Comparison of ENCODE assay signal across 15 mouse cellular contexts in the genomic region with DNA sequence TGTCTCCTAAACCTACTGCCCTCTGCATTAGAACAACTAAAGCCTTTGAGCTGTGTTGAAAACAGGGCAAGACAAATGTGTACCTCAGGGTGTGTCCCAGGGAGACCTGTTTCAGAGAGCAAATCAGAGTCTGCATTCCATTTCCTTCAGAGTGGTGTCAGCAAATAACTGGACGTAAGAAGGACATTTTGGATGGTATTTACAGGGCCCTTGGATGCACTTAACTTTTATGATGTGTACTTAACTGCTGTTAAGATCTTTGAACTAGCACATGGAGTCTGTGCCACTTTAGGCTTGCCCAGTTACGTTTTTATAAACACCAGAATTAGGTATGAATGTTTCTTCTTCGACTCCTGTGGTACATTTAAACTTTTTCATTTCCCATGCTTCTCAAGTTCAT.
"Had no signal": no experiment of that assay in that cellular context is flagged by ENCODE, and none has a peak within 500 bp of the region (broad histone marks: within the 10 kb centered on the region; RNA-seq: fewer than 3 reads in every experiment).

No protein-coding gene starts in this region.

- H3K9me3 ChIP-seq: kidney, embryonic 15.5 days; limb, embryonic 15.5 days; liver, embryonic 12.5 days; midbrain, embryonic 15.5 days; neural tube, embryonic 13.5 days; stomach, embryonic 15.5 days had no signal

- H3K9ac ChIP-seq: hindbrain, embryonic 14.5 days; kidney, embryonic 15.5 days; limb, embryonic 15.5 days; liver, embryonic 12.5 days; midbrain, embryonic 15.5 days; neural tube, embryonic 13.5 days; stomach, embryonic 15.5 days had no signal

- H3K27me3 ChIP-seq: kidney, embryonic 15.5 days; limb, embryonic 15.5 days; liver, embryonic 12.5 days; megakaryocyte, embryonic 14.5 days; midbrain, embryonic 15.5 days; neural tube, embryonic 13.5 days; stomach, embryonic 15.5 days had no signal

- H3K27ac ChIP-seq: hindbrain, embryonic 14.5 days; kidney, embryonic 15.5 days; limb, embryonic 15.5 days; liver, embryonic 12.5 days; macrophage; midbrain, embryonic 15.5 days; neural tube, embryonic 13.5 days; stomach, embryonic 15.5 days had no signal

- DNase-seq: kidney, adult 18-20 months; kidney, postnatal 14 days; right cerebral cortex, postnatal 14 days; thymus, adult 2 months; thymus, postnatal 36 days had no signal

- ATAC-seq: liver, embryonic 12.5 days; midbrain, embryonic 15.5 days had no signal

- H3K4me1 ChIP-seq: kidney, embryonic 15.5 days; limb, embryonic 15.5 days; liver, embryonic 12.5 days; megakaryocyte, embryonic 14.5 days; midbrain, embryonic 15.5 days; neural tube, embryonic 13.5 days; stomach, embryonic 15.5 days had no signal

- H3K4me3 ChIP-seq: kidney, embryonic 15.5 days; limb, embryonic 15.5 days; liver, embryonic 12.5 days; megakaryocyte, embryonic 14.5 days; midbrain, embryonic 15.5 days; neural tube, embryonic 13.5 days; stomach, embryonic 15.5 days had no signal

- H3K4me2 ChIP-seq: hindbrain, embryonic 14.5 days; kidney, embryonic 15.5 days; limb, embryonic 15.5 days; liver, embryonic 12.5 days; midbrain, embryonic 11.5 days; midbrain, embryonic 15.5 days; neural tube, embryonic 13.5 days; stomach, embryonic 15.5 days had no signal

- H3K36me3 ChIP-seq: kidney, embryonic 15.5 days; limb, embryonic 15.5 days; liver, embryonic 12.5 days; midbrain, embryonic 15.5 days; neural tube, embryonic 13.5 days; stomach, embryonic 15.5 days had no signal
